Mouse (Mus musculus) heart, embryonic 10.5 days (tissue): ENCODE measurements around the gene Stag1. TPM values are rescaled to one million over a fixed set of nuclear protein-coding genes. Genes with fewer than 3 reads are reported as not detected.

Experiments
- DNase-seq: peaks from one replicate; pipeline ENCODE4 v3.0.0-alpha.2; 2017; ENCODE audit warnings: low spot score
- H3K27ac ChIP-seq: fragments of 300-500 bp; sonication (generic); 2 replicates; pipeline ENCODE4 v1.5.1; 2016; ENCODE audit warnings: mild to moderate bottlenecking
- H3K27me3 ChIP-seq: fragments of 300-500 bp; sonication (generic); 2 replicates; pipeline ENCODE4 v1.6.1; 2016; ENCODE audit warnings: mild to moderate bottlenecking; ENCODE audit not compliant: poor library complexity, insufficient read depth, severe bottlenecking
- H3K36me3 ChIP-seq: fragments of 300-500 bp; sonication (generic); 2 replicates; pipeline ENCODE4 v1.6.1; 2016; ENCODE audit warnings: mild to moderate bottlenecking, moderate library complexity
- H3K4me1 ChIP-seq: fragments of 300-500 bp; sonication (generic); 2 replicates; pipeline ENCODE4 v1.6.1; 2016; ENCODE audit warnings: mild to moderate bottlenecking
- H3K4me3 ChIP-seq: fragments of 300-500 bp; sonication (generic); 2 replicates; pipeline ENCODE4 v1.5.1; 2016; ENCODE audit warnings: mild to moderate bottlenecking, moderate library complexity
- H3K9me3 ChIP-seq: fragments of 300-500 bp; sonication (generic); 2 replicates; pipeline ENCODE4 v1.6.1; 2016; ENCODE audit warnings: mild to moderate bottlenecking, moderate library complexity
- WGBS: fragments of 180-500 bp; shearing (Covaris S2); methylation state at CpG from one replicate; pipeline ENCODE4 v1.1.7; 2016; 5-methylcytosine and 5-hydroxymethylcytosine counted together
- polyA plus RNA-seq: library from polyadenylated mRNA; unstranded; fragments of >200 nt; fragmentation: Nextera tagmentation; extraction: Ambion mirVana; gene quantifications from 2 replicates; pipeline ENCODE4 v1.2.1, GENCODE M21; 2016

Stag1 gene
- polyA plus RNA-seq, 1 experiment from 2014 or later, result 38.1 TPM

GRCm38 (mm10) chr9:100626258-100626657, 28.7 kb downstream of the Stag1 start:
- H3K9me3 ChIP-seq, result no peaks in the 10 kb centered on the region
- H3K4me1 ChIP-seq, result no peaks in the 10 kb centered on the region
- H3K36me3 ChIP-seq, result no peaks in the 10 kb centered on the region
- H3K27me3 ChIP-seq, result no peaks in the 10 kb centered on the region
- DNase-seq, result no peak
- 75% methylated on average over 2 of the region's 2 CpGs for WGBS
- no peak overlapping the region for H3K27ac ChIP-seq
- H3K4me3 ChIP-seq, result no peak overlapping the region

- Histone ChIP-seq H3K9me3 (no peaks in the 10 kb centered on the region), H3K27me3 (no peaks in the 10 kb centered on the region), H3K27ac (no peak overlapping the region), H3K4me3 (no peak overlapping the region), H3K4me1 (peaks cover 7% of the 10 kb centered on the region), H3K36me3 (no peaks in the 10 kb centered on the region)
- 80% methylated on average over 2 of the region's 2 CpGs for WGBS
- no peak for DNase-seq
Observed at GRCm38 (mm10) chr9:100640754-100641153, 43.2 kb downstream of the Stag1 start.

GRCm38 (mm10) chr9:100641391-100642085, 43.9 kb downstream of the Stag1 start:
- Histone ChIP-seq H3K27me3 (no peaks in the 10 kb centered on the region), H3K27ac (peak overlapping the region; percentile 99), H3K36me3 (no peaks in the 10 kb centered on the region), H3K4me3 (peak overlapping the region; percentile 94; the same call in 1 of the 2 replicates), H3K4me1 (peaks cover 7% of the 10 kb centered on the region), H3K9me3 (no peaks in the 10 kb centered on the region)
- no peak for DNase-seq
- 60% methylated on average over 6 of the region's 6 CpGs for WGBS

GRCm38 (mm10) chr9:100642186-100642839, 44.7 kb downstream of the Stag1 start:
- no peak for DNase-seq
- Histone ChIP-seq H3K4me1 (peaks cover 7% of the 10 kb centered on the region), H3K27me3 (no peaks in the 10 kb centered on the region), H3K36me3 (no peaks in the 10 kb centered on the region), H3K9me3 (no peaks in the 10 kb centered on the region), H3K4me3 (peak overlapping the region; percentile 94), H3K27ac (peak overlapping the region; percentile 99)
- under 1% methylated on average over 16 of the region's 16 CpGs for whole genome bisulfite sequencing

- peak; percentile 98 for DNase-seq
- Histone ChIP-seq H3K4me1 (peaks cover 7% of the 10 kb centered on the region), H3K4me3 (peak overlapping the region; percentile 94), H3K9me3 (no peaks in the 10 kb centered on the region), H3K36me3 (no peaks in the 10 kb centered on the region), H3K27ac (peak overlapping the region; percentile 99), H3K27me3 (no peaks in the 10 kb centered on the region)
- under 1% methylated on average over 97 of the region's 97 CpGs for WGBS
Observed at GRCm38 (mm10) chr9:100642840-100643697, 45.5 kb downstream of the Stag1 start.

- Histone ChIP-seq H3K27ac (peak overlapping the region; percentile 99), H3K27me3 (no peaks in the 10 kb centered on the region), H3K36me3 (peaks cover 2% of the 10 kb centered on the region; the same call in 1 of the 2 replicates), H3K9me3 (no peaks in the 10 kb centered on the region), H3K4me3 (peak overlapping the region; percentile 94), H3K4me1 (peaks cover 7% of the 10 kb centered on the region)
- WGBS, result under 1% methylated on average over 45 of the region's 64 CpGs
- peak; percentile 82 for DNase-seq
Observed at GRCm38 (mm10) chr9:100644071-100644771, 46.6 kb downstream of the Stag1 start.

- Histone ChIP-seq H3K27ac (peak overlapping the region; percentile 99), H3K4me1 (peaks cover 7% of the 10 kb centered on the region), H3K4me3 (peak overlapping the region; percentile 94), H3K9me3 (no peaks in the 10 kb centered on the region), H3K27me3 (no peaks in the 10 kb centered on the region), H3K36me3 (peaks cover 2% of the 10 kb centered on the region; the same call in 1 of the 2 replicates)
- no peak for DNase-seq
- 44% methylated on average over 8 of the region's 8 CpGs for WGBS
Observed at GRCm38 (mm10) chr9:100645026-100645940, 47.7 kb downstream of the Stag1 start.

GRCm38 (mm10) chr9:100646276-100646675, 48.7 kb downstream of the Stag1 start:
- H3K4me3 ChIP-seq, result no peak overlapping the region
- 84% methylated on average over 2 of the region's 2 CpGs for WGBS
- H3K27me3 ChIP-seq, result no peaks in the 10 kb centered on the region
- H3K36me3 ChIP-seq, result peaks cover 2% of the 10 kb centered on the region; the same call in 1 of the 2 replicates
- H3K4me1 ChIP-seq, result peaks cover 5% of the 10 kb centered on the region
- no peak overlapping the region for H3K27ac ChIP-seq
- DNase-seq, result no peak
- H3K9me3 ChIP-seq, result no peaks in the 10 kb centered on the region

GRCm38 (mm10) chr9:100647774-100648323, 50.3 kb downstream of the Stag1 start:
- no peaks in the 10 kb centered on the region for H3K27me3 ChIP-seq
- no peaks in the 10 kb centered on the region; the same call in none of the 2 replicates for H3K4me1 ChIP-seq
- H3K27ac ChIP-seq, result no peak overlapping the region
- DNase-seq, result no peak
- no peaks in the 10 kb centered on the region for H3K9me3 ChIP-seq
- WGBS, result 92% methylated on average over 2 of the region's 2 CpGs
- H3K4me3 ChIP-seq, result no peak overlapping the region
- H3K36me3 ChIP-seq, result peaks cover 2% of the 10 kb centered on the region; the same call in 1 of the 2 replicates

GRCm38 (mm10) chr9:100654104-100654503, 56.5 kb downstream of the Stag1 start:
- no peak for DNase-seq
- Histone ChIP-seq H3K36me3 (no peaks in the 10 kb centered on the region), H3K27me3 (no peaks in the 10 kb centered on the region), H3K4me1 (peaks cover 10% of the 10 kb centered on the region), H3K9me3 (no peaks in the 10 kb centered on the region), H3K27ac (no peak overlapping the region), H3K4me3 (no peak overlapping the region)
- WGBS, result 92% methylated on average over 3 of the region's 3 CpGs

- peaks cover 10% of the 10 kb centered on the region for H3K4me1 ChIP-seq
- no peaks in the 10 kb centered on the region for H3K27me3 ChIP-seq
- H3K9me3 ChIP-seq, result no peaks in the 10 kb centered on the region
- 85% methylated on average over 4 of the region's 4 CpGs for WGBS
- no peak overlapping the region for H3K4me3 ChIP-seq
- no peak overlapping the region for H3K27ac ChIP-seq
- 0 out of 2 replicates have a peak, but pooled peaks cover 2% of the 10 kb centered on the region for H3K36me3 ChIP-seq
- no peak for DNase-seq
Observed at GRCm38 (mm10) chr9:100656058-100656457, 58.5 kb downstream of the Stag1 start.
